Mouse (Mus musculus): ENCODE measurements around the gene Pgls.

The Pgls gene

DNA sequence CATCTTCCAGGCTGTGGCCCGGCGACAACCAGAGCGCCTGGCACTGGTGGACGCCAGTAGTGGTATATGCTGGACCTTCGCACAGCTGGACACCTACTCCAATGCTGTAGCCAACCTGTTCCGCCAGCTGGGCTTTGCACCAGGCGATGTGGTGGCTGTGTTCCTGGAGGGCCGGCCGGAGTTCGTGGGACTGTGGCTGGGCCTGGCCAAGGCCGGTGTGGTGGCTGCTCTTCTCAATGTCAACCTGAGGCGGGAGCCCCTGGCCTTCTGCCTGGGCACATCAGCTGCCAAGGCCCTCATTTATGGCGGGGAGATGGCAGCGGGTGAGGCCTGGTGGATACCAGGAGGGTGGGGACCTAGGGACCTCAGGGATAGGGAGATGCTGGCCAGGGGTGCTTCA is 12.5 kb upstream of the Pgls start:
- ChIA-PET CTCF (interaction anchor here (0.8 to 4.2 kb wide), 21 partner anchors 9 to 114 kb away, joined by 3 to 40 read pairs (median 4); partner anchors contain the start of genes Tmem221 (in 2 of the 4), Colgalt1 (in 1 of the 4), Mrpl34 (in 1 of the 4) and Pgls (in 1 of the 4)), POLR2A (interaction anchor here in 3 of 4 experiments (0.5 to 5.8 kb wide), 29 partner anchors 8 to 740 kb away, joined by 3 to 78 read pairs (median 5); partner anchors contain the start of genes Pgls (in 3 of the 3), Colgalt1 (in 2 of the 3), Slc27a1 (in 2 of the 3) and Ankle1 (in 1 of the 3))

DNA sequence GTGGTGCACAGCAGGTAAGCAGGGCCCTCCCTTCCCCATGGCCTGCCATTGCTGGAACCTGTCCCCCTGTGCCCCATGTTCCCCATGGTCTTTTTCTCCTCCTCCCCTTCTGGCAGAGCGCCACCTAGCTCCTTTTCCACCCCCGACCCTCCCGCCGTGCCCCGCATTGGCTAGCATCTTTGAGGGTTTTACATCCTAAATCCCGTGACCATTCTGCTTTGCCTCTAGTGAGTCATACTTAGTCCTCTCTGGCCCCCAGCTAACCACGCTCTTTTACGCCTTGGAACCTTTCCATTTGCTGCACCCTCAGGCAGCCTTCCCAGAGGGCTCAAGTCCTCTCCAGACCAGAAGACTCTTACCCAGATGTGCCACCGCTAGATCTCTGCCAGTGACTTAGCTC is 11.8 kb upstream of the Pgls start:
- CTCF ChIA-PET: interaction anchor here (0.6 to 4.2 kb wide), 22 partner anchors 10 to 115 kb away, joined by 3 to 40 read pairs (median 4); partner anchors contain the start of genes Tmem221 (in 2 of the 4), Colgalt1 (in 1 of the 4), Mrpl34 (in 1 of the 4) and Pgls (in 1 of the 4)

DNA sequence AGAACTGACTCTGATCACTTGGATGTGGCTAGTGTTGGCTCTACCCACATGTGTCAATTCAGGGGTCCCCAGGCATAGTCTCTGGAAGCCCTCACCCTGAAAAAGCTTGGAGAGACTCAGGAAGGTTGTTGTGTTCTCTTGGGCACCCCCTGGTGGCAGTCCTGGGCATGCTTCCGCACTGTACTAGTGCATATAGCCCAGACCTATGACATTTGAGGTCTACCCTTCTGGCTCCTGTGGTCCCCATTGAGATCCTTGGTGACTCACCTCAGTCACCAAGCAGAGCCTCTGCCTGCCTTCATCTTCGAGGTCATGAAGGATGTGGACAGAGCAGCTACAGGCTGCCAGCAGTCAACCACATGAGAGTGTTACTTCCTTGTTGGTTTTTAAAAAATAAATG is 5.1 kb upstream of the Pgls start:
- ChIA-PET POLR2A (interaction anchor here in 3 of 4 experiments (0.8 to 4.0 kb wide), 10 partner anchors 8 to 43 kb away, joined by 3 to 20 read pairs (median 5); partner anchors contain the start of genes Colgalt1 (in 1 of the 3), Slc27a1 (in 1 of the 3) and Tmem221 (in 1 of the 3)), CTCF (interaction anchor here (0.6 to 2.0 kb wide), 15 partner anchors 9 to 742 kb away, joined by 3 to 12 read pairs (median 4); partner anchors contain the start of genes Slc27a1 (in 2 of the 4) and Tmem221 (in 1 of the 4))

More for the DNA sequence above, 11.8 kb upstream of the Pgls start:
- POLR2A ChIA-PET: interaction anchor here in 3 of 4 experiments (0.5 to 5.8 kb wide), 27 partner anchors 9 to 738 kb away, joined by 3 to 78 read pairs (median 5); partner anchors contain the start of genes Pgls (in 3 of the 3), Slc27a1 (in 2 of the 3), Colgalt1 (in 1 of the 3) and Fcho1 (in 1 of the 3)

DNA sequence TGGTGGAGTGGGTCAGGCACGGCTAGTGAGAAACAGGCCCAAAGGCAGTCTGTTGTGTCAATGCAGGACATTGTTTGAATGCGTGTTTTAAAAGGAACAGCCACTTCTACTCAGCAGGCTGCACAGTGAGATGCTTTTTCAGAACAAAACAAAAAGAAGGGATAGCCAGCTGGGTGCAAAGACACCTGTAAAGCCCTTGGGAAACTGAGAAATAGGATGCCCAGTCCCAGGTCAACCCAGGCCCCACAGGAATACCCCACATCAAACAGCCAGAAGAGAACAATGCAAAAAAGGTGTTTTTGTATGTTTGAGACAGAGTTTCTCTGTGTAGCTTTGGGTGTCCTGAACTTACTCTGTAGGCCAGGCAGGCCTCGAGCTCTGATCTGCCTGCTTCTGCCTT is 3.2 kb upstream of the Pgls start:
- POLR2A ChIA-PET: interaction anchor here in 2 of 4 experiments (0.8 to 4.0 kb wide), 9 partner anchors 8 to 41 kb away, joined by 3 to 20 read pairs (median 6); partner anchors contain the start of gene Slc27a1 (in 1 of the 2)
- CTCF ChIA-PET: interaction anchor here in 3 of 4 experiments (1.0 to 2.3 kb wide), 4 partner anchors 14 to 30 kb away, joined by 3 to 7 read pairs (median 4); no protein-coding TSS in a partner anchor

DNA sequence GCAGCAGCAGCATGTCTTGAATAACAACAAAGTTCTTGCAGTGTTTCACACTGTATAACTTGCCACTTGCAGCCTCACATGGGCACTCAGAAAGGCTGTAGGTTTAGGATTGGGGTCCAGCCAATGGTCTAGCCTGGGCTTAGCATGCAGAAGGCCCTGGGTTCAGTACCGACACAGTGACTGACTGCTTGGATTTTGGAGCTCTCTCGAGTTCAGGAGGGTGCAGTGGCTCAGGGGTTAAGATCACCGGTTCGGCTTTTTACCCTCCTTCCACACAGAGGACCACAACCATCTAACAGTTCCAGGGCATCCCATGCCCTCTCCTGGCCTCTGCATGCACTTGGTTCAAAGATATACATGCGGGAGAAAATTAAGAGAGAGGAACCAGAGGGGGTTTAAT is 959 bp upstream of the Pgls start:
- CTCF ChIA-PET: interaction anchor here (0.6 to 6.5 kb wide), 13 partner anchors 11 to 80 kb away, joined by 3 to 40 read pairs (median 7); partner anchors contain the start of genes Colgalt1 (in 1 of the 4) and Slc27a1 (in 1 of the 4)
- POLR2A ChIA-PET: interaction anchor here (0.7 to 6.7 kb wide), 29 partner anchors 9 to 332 kb away, joined by 3 to 104 read pairs (median 5); partner anchors contain the start of genes Colgalt1 (in 3 of the 4), Slc27a1 (in 3 of the 4), Tmem221 (in 3 of the 4) and Mvb12a (in 2 of the 4)

DNA sequence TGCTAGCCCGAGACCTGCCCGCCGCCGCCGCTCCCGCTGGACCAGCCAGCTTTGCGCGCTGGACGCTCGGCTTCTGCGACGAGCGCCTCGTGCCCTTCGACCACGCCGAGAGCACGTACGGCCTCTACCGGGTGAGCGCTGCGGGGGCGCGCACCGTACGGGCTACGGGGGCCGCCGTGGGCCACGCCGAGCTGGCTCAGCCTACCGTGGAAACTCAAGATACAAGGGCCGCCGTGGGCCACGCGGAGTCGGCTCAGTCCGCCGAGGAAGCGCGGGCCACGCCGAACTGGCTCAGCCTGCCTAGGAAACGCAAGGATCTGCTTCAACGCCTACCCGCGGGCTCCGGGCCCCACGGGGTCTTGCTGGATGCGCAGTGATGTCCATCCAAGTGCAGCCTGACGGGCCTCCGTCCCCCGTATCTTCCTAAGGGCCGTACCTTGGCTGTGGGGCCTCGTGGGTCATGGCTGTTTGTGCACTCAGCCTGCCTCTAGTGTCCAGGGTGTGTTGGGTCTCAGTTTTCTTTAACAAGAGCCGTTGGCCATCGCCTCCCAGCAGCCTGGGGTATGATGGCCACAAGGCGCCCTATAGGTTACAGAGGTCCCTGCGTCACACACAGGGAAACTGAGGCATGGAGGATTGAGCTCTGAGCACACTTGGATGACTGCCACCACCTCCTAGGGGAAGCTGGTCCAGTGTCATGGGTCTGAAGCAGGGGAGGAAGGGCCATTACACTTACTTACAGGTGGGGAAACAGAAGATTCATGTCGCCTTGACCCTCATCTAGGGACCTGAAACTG is 596 bp downstream of the Pgls start:
- ChIA-PET CTCF (interaction anchor here in 2 of 4 experiments (0.6 to 6.5 kb wide), 15 partner anchors 10 to 136 kb away, joined by 3 to 40 read pairs (median 7); partner anchors contain the start of genes Colgalt1 (in 1 of the 2), Slc27a1 (in 1 of the 2) and Tmem221 (in 1 of the 2)), POLR2A (interaction anchor here (0.6 to 6.7 kb wide), 43 partner anchors 10 to 330 kb away, joined by 3 to 104 read pairs (median 5); partner anchors contain the start of genes Colgalt1 (in 3 of the 4), Slc27a1 (in 3 of the 4), Tmem221 (in 2 of the 4) and Jak3 (in 1 of the 4))

DNA sequence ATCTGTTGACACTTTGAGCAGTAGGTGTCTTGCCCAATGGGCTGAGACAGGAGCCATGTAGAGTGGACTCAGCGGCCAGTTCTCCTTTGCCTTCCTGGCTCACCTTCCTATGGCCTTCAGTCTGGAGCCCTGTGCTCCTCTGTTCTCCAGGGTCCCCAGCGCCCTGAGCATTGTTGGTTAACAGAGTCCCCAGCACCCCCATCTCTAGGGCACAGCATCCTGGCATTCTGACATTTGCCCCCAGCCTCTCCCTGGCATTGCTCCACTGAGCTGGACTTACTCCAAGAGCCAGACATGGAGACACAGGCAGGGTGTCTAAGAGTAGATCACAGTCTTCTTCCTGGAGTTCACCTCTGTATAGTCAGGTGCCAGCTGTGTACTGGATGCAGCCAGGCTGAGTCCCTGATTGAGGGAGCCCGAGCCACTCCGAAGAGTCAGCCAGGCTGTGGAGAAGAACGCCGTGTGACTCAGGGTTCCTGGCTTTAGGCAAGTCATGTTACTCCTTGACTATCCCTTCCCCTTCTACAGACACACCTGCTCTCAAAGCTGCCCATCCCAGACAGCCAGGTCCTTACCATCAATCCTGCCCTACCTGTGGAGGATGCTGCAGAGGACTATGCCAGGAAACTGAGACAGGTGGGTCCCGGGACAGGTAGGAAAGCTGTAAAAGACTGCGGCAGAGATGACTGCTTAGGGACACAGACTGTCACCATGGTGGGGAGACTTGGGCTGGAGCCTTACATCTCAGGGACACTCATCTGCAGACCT is 1.8 kb downstream of the Pgls start:
- POLR2A ChIA-PET: interaction anchor here in 3 of 4 experiments (0.5 to 6.7 kb wide), 24 partner anchors 9 to 108 kb away, joined by 3 to 104 read pairs (median 5); partner anchors contain the start of genes Slc27a1 (in 3 of the 3), B3gnt3 (in 1 of the 3), Colgalt1 (in 1 of the 3) and Jak3 (in 1 of the 3)
- CTCF ChIA-PET: interaction anchor here in 3 of 4 experiments (0.7 to 6.5 kb wide), 11 partner anchors 9 to 86 kb away, joined by 3 to 40 read pairs (median 4); partner anchors contain the start of gene Slc27a1 (in 1 of the 3)

DNA sequence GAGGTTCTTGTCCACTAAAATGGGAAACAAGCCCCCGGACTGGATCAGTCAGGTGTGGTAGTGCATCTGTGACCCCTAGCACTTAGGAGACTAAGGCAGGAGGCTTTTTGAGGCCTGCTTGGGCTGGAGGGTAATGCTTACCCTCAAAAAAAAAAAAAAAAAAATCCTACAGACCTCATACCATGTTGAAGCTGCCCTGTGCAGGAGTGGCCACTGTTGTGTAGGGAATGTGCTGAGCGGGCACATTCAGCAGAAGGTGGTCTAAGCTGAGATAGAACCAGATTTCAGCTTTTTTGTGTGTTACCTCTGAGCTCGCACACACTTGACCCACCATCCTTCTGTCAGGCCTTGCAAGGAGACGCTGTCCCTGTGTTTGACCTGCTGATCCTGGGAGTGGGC is 2.3 kb downstream of the Pgls start:
- POLR2A ChIA-PET: interaction anchor here in 3 of 4 experiments (0.6 to 6.7 kb wide), 13 partner anchors 9 to 82 kb away, joined by 3 to 104 read pairs (median 6); partner anchors contain the start of genes Slc27a1 (in 3 of the 3), Jak3 (in 1 of the 3) and Mvb12a (in 1 of the 3)
- CTCF ChIA-PET: interaction anchor here in 3 of 4 experiments (0.6 to 6.5 kb wide), 12 partner anchors 9 to 1675 kb away, joined by 3 to 40 read pairs (median 5); partner anchors contain the start of gene Slc27a1 (in 1 of the 3)

DNA sequence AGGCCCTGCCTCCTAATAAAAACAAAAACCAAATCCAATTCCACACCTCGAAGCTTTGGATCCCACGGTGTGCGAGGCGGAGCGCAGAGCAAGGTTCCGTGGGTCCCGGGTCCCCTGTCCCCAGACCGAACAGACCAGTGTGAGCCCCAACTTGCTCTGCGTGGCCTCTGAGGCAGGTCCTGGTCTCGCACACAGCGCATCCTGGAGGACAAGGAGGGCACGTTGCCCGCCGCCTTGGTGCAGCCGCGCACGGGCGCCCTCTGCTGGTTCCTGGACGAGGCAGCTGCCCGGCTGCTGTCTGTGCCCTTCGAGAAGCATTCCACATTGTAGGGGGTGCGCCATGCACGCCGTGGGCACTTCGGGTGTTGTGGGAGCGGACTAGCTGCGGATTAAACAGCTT is 3.9 kb downstream of the Pgls start:
- ChIA-PET POLR2A (interaction anchor here (0.6 to 6.7 kb wide), 27 partner anchors 9 to 88 kb away, joined by 3 to 104 read pairs (median 3); partner anchors contain the start of genes Colgalt1 (in 2 of the 4), Slc27a1 (in 2 of the 4), Tmem221 (in 2 of the 4) and Nxnl1 (in 1 of the 4)), CTCF (interaction anchor here (0.6 to 6.5 kb wide), 54 partner anchors 9 to 190 kb away, joined by 3 to 40 read pairs (median 4); partner anchors contain the start of genes Colgalt1 (in 3 of the 4), Slc27a1 (in 3 of the 4), Tmem221 (in 2 of the 4) and Ankle1 (in 1 of the 4))

DNA sequence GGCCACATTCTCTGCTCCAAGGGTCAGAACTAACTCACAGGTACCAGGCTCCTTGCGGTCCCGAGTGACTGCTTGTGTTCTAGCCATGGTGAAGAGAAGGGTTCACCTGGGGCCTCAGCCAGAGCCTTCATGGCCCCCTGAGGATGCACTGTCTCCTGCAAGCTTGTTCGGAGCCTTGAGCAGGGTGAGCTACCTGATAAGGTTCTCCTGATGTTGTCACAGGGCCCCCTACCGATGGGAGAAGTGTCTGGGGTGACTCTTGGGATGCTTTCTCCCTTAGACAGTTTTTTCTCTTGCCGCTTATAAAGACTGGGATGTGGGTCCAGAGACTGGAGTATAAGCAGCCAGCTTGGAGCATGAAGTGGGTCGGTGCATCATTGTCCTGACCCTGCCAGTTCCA is 4.4 kb downstream of the Pgls start:
- ChIA-PET POLR2A (interaction anchor here (0.6 to 6.7 kb wide), 23 partner anchors 9 to 89 kb away, joined by 3 to 104 read pairs (median 3); partner anchors contain the start of genes Colgalt1 (in 2 of the 4), Tmem221 (in 2 of the 4), Nxnl1 (in 1 of the 4) and Slc27a1 (in 1 of the 4)), CTCF (interaction anchor here (0.6 to 6.5 kb wide), 54 partner anchors 9 to 190 kb away, joined by 3 to 40 read pairs (median 4); partner anchors contain the start of genes Colgalt1 (in 3 of the 4), Slc27a1 (in 3 of the 4), Tmem221 (in 2 of the 4) and Ankle1 (in 1 of the 4))

DNA sequence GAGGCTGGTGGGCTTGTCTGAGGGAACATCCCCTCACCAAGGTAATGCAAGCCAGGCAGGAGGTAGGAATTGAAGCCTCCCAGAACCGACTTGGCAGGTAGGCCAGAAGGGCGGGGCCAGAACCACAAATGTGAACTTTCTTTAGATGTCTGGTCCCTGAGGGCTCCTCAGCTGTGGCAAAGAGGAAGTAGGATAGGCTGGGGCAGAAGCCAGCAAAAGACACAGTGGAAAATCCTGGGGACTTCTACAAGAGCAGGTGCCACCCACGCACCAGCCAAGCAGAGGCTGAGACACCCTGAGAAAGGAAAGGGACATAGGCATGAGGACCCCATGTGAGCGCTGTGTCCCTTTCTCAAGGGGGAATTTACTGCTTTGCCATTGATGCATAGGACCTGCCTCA is 4.8 kb downstream of the Pgls start:
- ChIA-PET CTCF (interaction anchor here (0.8 to 6.5 kb wide), 31 partner anchors 10 to 133 kb away, joined by 3 to 40 read pairs (median 5); partner anchors contain the start of genes Slc27a1 (in 2 of the 4), Colgalt1 (in 1 of the 4), Nxnl1 (in 1 of the 4) and Tmem221 (in 1 of the 4)), POLR2A (interaction anchor here in 3 of 4 experiments (0.9 to 6.7 kb wide), 12 partner anchors 14 to 38 kb away, joined by 3 to 104 read pairs (median 4); partner anchors contain the start of genes Colgalt1 (in 2 of the 3), Tmem221 (in 2 of the 3), Nxnl1 (in 1 of the 3) and Slc27a1 (in 1 of the 3))

DNA sequence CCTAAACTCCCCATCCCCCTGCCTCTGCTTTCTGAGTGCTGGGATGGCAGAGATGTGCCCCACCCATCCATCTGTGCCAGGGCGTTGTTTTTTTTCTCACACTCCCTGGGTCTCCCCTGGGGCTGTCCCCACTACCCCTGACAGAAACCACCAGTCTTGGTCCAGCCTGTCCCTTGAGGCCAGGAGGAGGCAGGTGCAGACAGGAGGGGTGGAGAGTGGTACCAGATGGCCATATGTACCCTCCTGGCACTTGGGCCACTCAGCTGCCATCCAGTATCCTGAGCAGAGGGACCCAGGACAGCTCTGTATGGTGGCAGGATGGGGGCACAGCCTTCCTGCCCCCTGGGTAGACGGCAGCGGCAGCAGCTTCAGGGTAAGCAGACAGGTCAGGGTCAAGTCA is 5.5 kb downstream of the Pgls start, which contains the start of gene Fam129c:
Gene Fam129c (plus strand): TSS at position 198 of the 400 bp plus-strand sequence.
- POLR2A ChIA-PET: interaction anchor here in 2 of 4 experiments (1.0 to 3.9 kb wide), 4 partner anchors 14 to 39 kb away, joined by 5 to 17 read pairs (median 12); partner anchors contain the start of genes Colgalt1 (in 1 of the 2) and Tmem221 (in 1 of the 2)

DNA sequence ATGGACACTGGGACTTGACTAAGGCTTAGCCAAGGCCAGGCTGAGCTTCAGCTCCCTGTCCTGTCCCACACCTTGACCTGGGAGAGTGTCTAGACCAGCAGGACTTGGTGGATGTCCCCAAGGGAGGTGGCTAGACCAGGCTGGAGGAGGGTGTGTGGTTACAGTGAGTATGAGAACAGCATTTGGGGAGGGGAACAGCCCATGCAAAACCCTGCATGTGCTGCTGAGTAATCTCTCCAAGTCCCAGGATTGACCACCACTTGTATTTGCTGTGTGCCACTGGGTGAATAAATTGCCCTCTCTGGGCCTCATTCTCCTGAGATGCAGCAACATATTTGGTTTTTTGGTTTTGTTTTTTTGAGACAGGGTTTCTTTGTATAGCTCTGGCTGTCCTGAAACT is 6.4 kb downstream of the Pgls start:
- POLR2A ChIA-PET: interaction anchor here in 2 of 4 experiments (0.8 to 3.9 kb wide), 9 partner anchors 13 to 40 kb away, joined by 3 to 17 read pairs (median 5); partner anchors contain the start of genes Colgalt1 (in 2 of the 2), Tmem221 (in 2 of the 2) and Slc27a1 (in 1 of the 2)
- CTCF ChIA-PET: interaction anchor here in 2 of 4 experiments (0.7 to 2.3 kb wide), 3 partner anchors 12 to 39 kb away, joined by 3 to 6 read pairs (median 3); partner anchors contain the start of gene Tmem221 (in 1 of the 2)

More for the DNA sequence above, 5.5 kb downstream of the Pgls start, which contains the start of gene Fam129c:
- CTCF ChIA-PET: interaction anchor here in 3 of 4 experiments (0.6 to 3.3 kb wide), 3 partner anchors 34 to 896 kb away, joined by 5 to 37 read pairs (median 9); no protein-coding TSS in a partner anchor

DNA sequence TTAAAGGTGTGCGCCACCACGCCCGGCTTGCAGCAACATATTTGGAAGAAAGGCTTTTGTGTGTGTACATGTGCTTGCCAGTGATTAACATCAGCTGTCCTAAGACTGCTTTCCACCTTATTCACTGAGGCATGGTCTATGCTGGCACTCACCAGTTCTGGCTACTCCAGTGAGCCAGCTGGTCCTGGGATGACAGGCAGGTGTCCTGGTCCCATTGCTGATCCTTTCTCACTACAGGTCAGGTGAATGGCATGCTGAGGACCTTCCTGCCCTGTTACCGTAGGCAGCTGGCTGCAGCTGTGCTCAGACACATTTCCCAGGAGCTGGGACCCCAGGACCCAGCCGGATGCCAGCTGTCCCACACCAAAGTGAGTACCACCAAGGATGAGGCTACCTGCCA is 6.9 kb downstream of the Pgls start:
- ChIA-PET POLR2A (interaction anchor here in 2 of 4 experiments (0.8 to 3.9 kb wide), 8 partner anchors 12 to 40 kb away, joined by 3 to 17 read pairs (median 6); partner anchors contain the start of genes Colgalt1 (in 2 of the 2), Tmem221 (in 2 of the 2) and Slc27a1 (in 1 of the 2)), CTCF (interaction anchor here in 3 of 4 experiments (0.5 to 2.3 kb wide), 6 partner anchors 12 to 1597 kb away, joined by 3 to 6 read pairs (median 3); partner anchors contain the start of gene Tmem221 (in 1 of the 3))
